12 mouse cellular contexts compared by ENCODE assay signal in the genomic region with DNA sequence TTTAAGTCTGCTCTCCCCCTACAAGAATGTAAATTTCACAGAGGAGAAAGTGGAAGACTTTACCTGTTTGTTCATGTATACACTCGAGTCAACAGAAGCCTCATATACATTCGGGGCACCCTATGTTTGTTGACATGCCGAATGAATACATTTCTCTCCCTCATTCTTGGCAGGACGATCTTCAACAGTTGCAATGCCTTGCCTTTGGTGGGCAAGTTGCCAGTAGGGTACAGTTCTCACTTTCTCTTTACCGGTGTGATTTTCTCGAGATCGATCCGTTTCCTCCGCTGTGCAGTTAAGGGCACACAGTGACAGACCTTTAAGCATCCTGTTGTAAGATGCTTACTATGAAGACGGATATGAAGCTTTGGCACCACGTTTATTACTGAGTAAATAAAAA. TPM values are rescaled to one million over a fixed set of nuclear protein-coding genes. Genes with fewer than 3 reads are reported as not detected.
A peak's percentile ranks its signal among the peaks of the same experiment; 100 is the strongest.
DNase-seq lines count a peak whose midpoint lies in the region; ATAC-seq and TF ChIP-seq lines count a peak whose summit lies in the region.
"Had no signal": no experiment of that assay in that cellular context is flagged by ENCODE, and none has a peak within 500 bp of the region (broad histone marks: within the 10 kb centered on the region; RNA-seq: fewer than 3 reads in every experiment).

No protein-coding gene starts in this region.

- intact Hi-C loops in left cerebral cortex, postnatal 4 days (cut with DNase I), result no loop called here

- H3K27me3 ChIP-seq in forebrain, embryonic 13.5 days, result peaks cover 34% of the 10 kb centered on the region
- H3K27me3 ChIP-seq in forebrain, embryonic 11.5 days (ENCODE audit: control insufficient read depth, insufficient read depth, low read length), result peaks cover 20% of the 10 kb centered on the region
- peaks cover 21% of the 10 kb centered on the region for H3K27me3 ChIP-seq in CH12.LX (replicated peaks)

- H3K4me2 ChIP-seq in forebrain, embryonic 13.5 days, result peak overlapping the region; percentile 98
- no peak overlapping the region for H3K4me2 ChIP-seq in forebrain, embryonic 11.5 days (ENCODE audit: low read depth, low read length, severe bottlenecking)
- H3K4me2 ChIP-seq in CH12.LX (ENCODE audit: insufficient read depth, low read depth, poor library complexity, severe bottlenecking), result peak overlapping the region; percentile 70

- dilution Hi-C loops in CH12.LX (cut with MboI; ENCODE audit: extremely low pct_ligation_motif_present, extremely low pct_unique_long_range_greater_than_20kb, low sequenced_read_pairs), result no loop called here

- no peak for TF ChIP-seq EP300 in CH12.LX (IDR thresholded peaks at IDR 0.05; ENCODE audit: low read length)

- TF ChIP-seq RAD21 in CH12.LX (IDR thresholded peaks at IDR 0.05; ENCODE audit: low read depth, low read length), result no peak

- no peaks in the 10 kb centered on the region for H3K9me3 ChIP-seq in forebrain, embryonic 13.5 days (replicated peaks)
- no peaks in the 10 kb centered on the region for H3K9me3 ChIP-seq in forebrain, embryonic 11.5 days (ENCODE audit: control insufficient read depth, low read length)
- no peaks in the 10 kb centered on the region for H3K9me3 ChIP-seq in CH12.LX (replicated peaks; ENCODE audit: low read length)

- H3K27ac ChIP-seq in forebrain, embryonic 13.5 days, result no peak overlapping the region
- H3K27ac ChIP-seq in forebrain, embryonic 11.5 days (ENCODE audit: low read depth, low read length), result no peak overlapping the region
- no peak overlapping the region for H3K27ac ChIP-seq in CH12.LX (ENCODE audit: insufficient read depth, low read depth)

- no peaks in the 10 kb centered on the region for H3K36me3 ChIP-seq in forebrain, embryonic 13.5 days (ENCODE audit: poor library complexity, severe bottlenecking)
- no peaks in the 10 kb centered on the region for H3K36me3 ChIP-seq in forebrain, embryonic 11.5 days (ENCODE audit: control insufficient read depth, insufficient read depth, low read length)
- no peaks in the 10 kb centered on the region for H3K36me3 ChIP-seq in CH12.LX (replicated peaks in 1 of 2; ENCODE audit: control insufficient read depth in 1 of 2, insufficient read depth in 1 of 2, low read length in 1 of 2)

- no peak for DNase-seq in forebrain, embryonic 11.5 days (ENCODE audit: low spot score)
- peak; percentile 10 for DNase-seq in left cerebral cortex, postnatal 4 days
- DNase-seq in left cerebral cortex, adult 18-20 months (ENCODE audit: low spot score in 2 of 2), result no peak
- no peak for DNase-seq in CH12.LX (ENCODE audit: extremely low read depth)
- DNase-seq in induced T-regulatory cell, adult 2 months (ENCODE audit: low read depth), result peak; percentile 68
- DNase-seq in c-Kit-positive CD71-positive TER-119-positive erythroid progenitor cells, embryonic 14.5 days (ENCODE audit: low spot score), result no peak
- DNase-seq in layer of hippocampus, adult 8-10 months (ENCODE audit: low spot score in 2 of 2), result no peak
- DNase-seq: adrenal gland, postnatal 10 days; lung, postnatal 10 days; thymus, postnatal 25 days had no signal

- no peak for TF ChIP-seq CTCF in CH12.LX (conservative IDR thresholded peaks at IDR 0.05 in 1 of 2, IDR thresholded peaks at IDR 0.05 in 1 of 2; ENCODE audit: low read depth in 2 of 2, low read length in 2 of 2)

- ATAC-seq in forebrain, embryonic 13.5 days, result no peak
- no peak for ATAC-seq in forebrain, embryonic 11.5 days (replicated peaks; ENCODE audit: low FRiP score)
- ATAC-seq: Patski had no signal

- 51% methylated on average over 11 of the region's 11 CpGs for WGBS in forebrain, embryonic 13.5 days
- WGBS in forebrain, embryonic 11.5 days, result 77% methylated on average over 11 of the region's 11 CpGs

- in situ Hi-C loops in CH12.LX (cut with MboI; ENCODE audit: low pct_ligation_motif_present, low pct_unique_long_range_greater_than_20kb, low sequenced_read_pairs), result no loop called here

- no peak overlapping the region for H3K9ac ChIP-seq in forebrain, embryonic 13.5 days
- H3K9ac ChIP-seq in forebrain, embryonic 11.5 days (ENCODE audit: low read length), result no peak overlapping the region
- H3K9ac ChIP-seq in CH12.LX (ENCODE audit: insufficient read depth, low read depth), result 0 out of 2 replicates have a peak overlapping the region, but pooled peaks have one; percentile 70

- H3K4me3 ChIP-seq in forebrain, embryonic 13.5 days, result no peak overlapping the region
- H3K4me3 ChIP-seq in forebrain, embryonic 11.5 days (ENCODE audit: low read depth, low read length), result no peak overlapping the region
- H3K4me3 ChIP-seq in CH12.LX (replicated peaks in 1 of 3; ENCODE audit: low read depth in 2 of 3, low read length in 2 of 3, poor library complexity in 1 of 3), result peak overlapping the region in 2 of 3 experiments; percentile 10 to 41

- peaks cover 3% of the 10 kb centered on the region; the same call in 1 of the 2 replicates for H3K79me2 ChIP-seq in CH12.LX (replicated peaks; ENCODE audit: control insufficient read depth, extremely low read depth, insufficient read depth, poor library complexity, severe bottlenecking)

- no peak for TF ChIP-seq POLR2A in CH12.LX (IDR thresholded peaks at IDR 0.05; ENCODE audit: low read depth, low read length)

- peaks cover 17% of the 10 kb centered on the region for H3K4me1 ChIP-seq in forebrain, embryonic 13.5 days
- no peaks in the 10 kb centered on the region for H3K4me1 ChIP-seq in forebrain, embryonic 11.5 days (replicated peaks; ENCODE audit: control insufficient read depth, insufficient read depth, low read length)
- peaks cover 6% of the 10 kb centered on the region in 2 experiments for H3K4me1 ChIP-seq in CH12.LX (ENCODE audit: control insufficient read depth in 1 of 2, insufficient read depth in 2 of 2)

TF ChIP-seq in CH12.LX, 34 proteins besides CTCF, POLR2A, EP300 and RAD21:
- TF ChIP-seq MYC (IDR thresholded peaks at IDR 0.05; ENCODE audit: low read depth, low read length) (no peak), ZC3H11A (IDR thresholded peaks at IDR 0.05; ENCODE audit: low read depth, low read length) (no peak), IRF4 (IDR thresholded peaks at IDR 0.05; ENCODE audit: low read depth, low read length) (no peak), SMC3 (IDR thresholded peaks at IDR 0.05; ENCODE audit: low read depth, low read length) (no peak), RCOR1 (conservative IDR thresholded peaks at IDR 0.05; ENCODE audit: low read depth, low read length) (no peak), BHLHE40 (IDR thresholded peaks at IDR 0.05; ENCODE audit: low read depth, low read length) (no peak), UBTF (IDR thresholded peaks at IDR 0.05; ENCODE audit: low read depth, low read length) (no peak), JUND (conservative IDR thresholded peaks at IDR 0.05; ENCODE audit: low read depth, low read length) (no peak), MAFK (IDR thresholded peaks at IDR 0.05; ENCODE audit: insufficient replicate concordance, low read length) (no peak), KAT2A (IDR thresholded peaks at IDR 0.05; ENCODE audit: insufficient replicate concordance, low read length) (no peak), ETS1 (conservative IDR thresholded peaks at IDR 0.05; ENCODE audit: low read depth, low read length) (no peak), NELFE (IDR thresholded peaks at IDR 0.05; ENCODE audit: low read depth, low read length) (no peak), TCF12 (IDR thresholded peaks at IDR 0.05; ENCODE audit: low read depth, low read length) (no peak), ZKSCAN1 (IDR thresholded peaks at IDR 0.05; ENCODE audit: borderline replicate concordance, low read depth, low read length) (no peak), PAX5 (IDR thresholded peaks at IDR 0.05; ENCODE audit: low read length) (no peak), CHD2 (IDR thresholded peaks at IDR 0.05; ENCODE audit: low read length) (no peak), E2F4 (IDR thresholded peaks at IDR 0.05; ENCODE audit: insufficient replicate concordance, low read depth, low read length) (no peak), MEF2A (IDR thresholded peaks at IDR 0.05; ENCODE audit: borderline replicate concordance, low read depth, low read length) (no peak)

RNA-seq across cellular contexts. Expression of a gene that starts 2.1 kb away (rescaled TPM):
- 23.0 and 25.2 TPM in 2 replicates for polyA plus RNA-seq in forebrain, embryonic 13.5 days (2015; fragmentation: Nextera tagmentation; extraction: Ambion mirVana)
- 14.9 and 17.1 TPM in 2 replicates for polyA plus RNA-seq in forebrain, embryonic 11.5 days (2014; fragmentation: Nextera tagmentation; extraction: Ambion mirVana)
- 1 to 10 TPM; 6.8 to 8.9 TPM for total RNA-seq in left cerebral cortex, postnatal 4 days (2021)
- total RNA-seq in left cerebral cortex, adult 18-20 months (2021), result 10 to 100 TPM; 30.8 to 31.9 TPM
- total RNA-seq in CH12.LX (2012; rRNA removed) (17.0 and 20.6 TPM in 2 replicates), CH12.LX (2014; rRNA removed) (25.7 and 28.9 TPM in 2 replicates)
- polyA plus RNA-seq in CH12.LX (2012; ENCODE audit: insufficient read length, low read depth), result 17.0 and 17.4 TPM in 2 replicates
- total RNA-seq in layer of hippocampus, adult 8-10 months (2022), result 10 to 100 TPM; 19.2 to 27.9 (median 20.9) TPM

Comparison
In these comparisons a context has a peak if more than half of its experiments do, and no peak if none do; other contexts are left out.
1. DNase-seq: peak in left cerebral cortex, postnatal 4 days (single experiment) and induced T-regulatory cell, adult 2 months (single experiment); none in forebrain, embryonic 11.5 days (single experiment), left cerebral cortex, adult 18-20 months (0 of 2), CH12.LX (single experiment), c-Kit-positive CD71-positive TER-119-positive erythroid progenitor cells, embryonic 14.5 days (single experiment) and layer of hippocampus, adult 8-10 months (0 of 2).
2. H3K4me3 ChIP-seq: peak in CH12.LX (2 of 3); none in forebrain, embryonic 13.5 days (single experiment) and forebrain, embryonic 11.5 days (single experiment).